ENCODE assay signal across 12 mouse cellular contexts in the genomic region with DNA sequence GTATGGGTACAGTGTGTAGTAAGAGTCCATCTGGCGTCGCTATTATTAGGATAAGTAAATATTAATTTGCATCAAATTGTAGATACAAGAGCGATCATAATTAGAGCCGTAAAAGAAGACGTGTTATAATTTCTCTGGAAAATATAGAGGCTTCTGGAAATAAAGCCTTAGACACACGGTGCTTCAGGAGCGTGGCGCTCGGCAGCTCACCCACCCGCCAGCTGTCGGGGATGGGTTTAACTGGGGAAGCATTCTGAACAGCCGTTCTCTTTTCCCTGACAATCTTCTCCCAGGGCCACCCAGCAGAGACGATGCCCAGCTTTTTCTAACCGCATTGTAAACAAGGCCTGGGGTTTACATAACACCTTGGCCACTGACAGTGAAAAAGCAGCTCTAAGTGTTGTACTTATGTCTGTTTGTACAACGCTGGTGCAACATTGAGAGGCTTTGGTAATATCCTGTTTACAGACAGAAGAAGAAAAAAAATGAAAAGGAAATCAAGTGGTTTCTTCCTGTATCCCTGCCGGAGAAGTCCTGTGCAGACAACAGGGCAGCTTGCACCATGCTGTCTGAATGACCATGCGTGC.
DNase-seq lines count a peak whose midpoint lies in the region; ATAC-seq lines count a peak whose summit lies in the region.
"Had no signal": no experiment of that assay in that cellular context is flagged by ENCODE, and none has a peak within 500 bp of the region (broad histone marks: within the 10 kb centered on the region; RNA-seq: fewer than 3 reads in every experiment).

No protein-coding gene starts in this region.

- peak; percentile 30 for DNase-seq in forebrain, embryonic 14.5 days (ENCODE audit: low spot score)
- peak; percentile 59 for DNase-seq in layer of hippocampus, adult 11-12 months (ENCODE audit: low spot score)
- DNase-seq in left cerebral cortex, adult 9 months (ENCODE audit: low spot score in 2 of 2) = peak; percentile 51 to 79
- peak; percentile 25 to 35 for DNase-seq in lung, postnatal 4 days
- no peak for DNase-seq in adrenal gland, postnatal 36 days
- DNase-seq in thymus, postnatal 25 days = no peak
- no peak for DNase-seq in adrenal gland, postnatal 14 days

- H3K9ac ChIP-seq in forebrain, embryonic 14.5 days (ENCODE audit: low read length) = no peak overlapping the region
- H3K9ac ChIP-seq in forebrain, embryonic 16.5 days (replicated peaks; ENCODE audit: low read depth, low read length) = no peak overlapping the region
- H3K9ac ChIP-seq: forebrain, embryonic 12.5 days; heart, embryonic 13.5 days; limb, embryonic 12.5 days had no signal

- no peaks in the 10 kb centered on the region for H3K4me1 ChIP-seq in forebrain, embryonic 14.5 days (ENCODE audit: control insufficient read depth, insufficient read depth, low read length)
- H3K4me1 ChIP-seq in forebrain, embryonic 16.5 days (replicated peaks; ENCODE audit: control insufficient read depth, insufficient read depth, low read length) = 0 out of 2 replicates have a peak, but pooled peaks cover 7% of the 10 kb centered on the region
- H3K4me1 ChIP-seq: forebrain, embryonic 12.5 days; heart, embryonic 13.5 days; limb, embryonic 12.5 days; megakaryocyte, embryonic 14.5 days had no signal

- no peak overlapping the region for H3K4me2 ChIP-seq in forebrain, embryonic 14.5 days (ENCODE audit: low read length)
- no peak overlapping the region for H3K4me2 ChIP-seq in forebrain, embryonic 16.5 days (ENCODE audit: low read length)
- H3K4me2 ChIP-seq: forebrain, embryonic 12.5 days; heart, embryonic 13.5 days; limb, embryonic 12.5 days had no signal

- no peaks in the 10 kb centered on the region for H3K27me3 ChIP-seq in forebrain, embryonic 14.5 days (replicated peaks; ENCODE audit: control insufficient read depth, insufficient read depth, low read length)
- H3K27me3 ChIP-seq in forebrain, embryonic 16.5 days (replicated peaks; ENCODE audit: control insufficient read depth, insufficient read depth, low read length) = no peaks in the 10 kb centered on the region
- H3K27me3 ChIP-seq: forebrain, embryonic 12.5 days; heart, embryonic 13.5 days; limb, embryonic 12.5 days; megakaryocyte, embryonic 14.5 days had no signal

- no peak overlapping the region for H3K4me3 ChIP-seq in forebrain, embryonic 14.5 days (ENCODE audit: low read depth, low read length)
- H3K4me3 ChIP-seq in forebrain, embryonic 16.5 days (replicated peaks; ENCODE audit: low read length) = no peak overlapping the region
- H3K4me3 ChIP-seq: forebrain, embryonic 12.5 days; heart, embryonic 13.5 days; limb, embryonic 12.5 days; megakaryocyte, embryonic 14.5 days had no signal

- WGBS in forebrain, embryonic 14.5 days = 74% methylated on average over 17 of the region's 17 CpGs
- WGBS in forebrain, embryonic 16.5 days = 59% methylated on average over 17 of the region's 17 CpGs

- ATAC-seq in forebrain, embryonic 14.5 days = no peak
- no peak; the same call in 1 of the 2 replicates for ATAC-seq in forebrain, embryonic 16.5 days

- no peaks in the 10 kb centered on the region for H3K9me3 ChIP-seq in forebrain, embryonic 14.5 days (replicated peaks; ENCODE audit: control insufficient read depth, low read length)
- H3K9me3 ChIP-seq in forebrain, embryonic 16.5 days (ENCODE audit: control insufficient read depth, low read length) = no peaks in the 10 kb centered on the region
- H3K9me3 ChIP-seq: forebrain, embryonic 12.5 days; heart, embryonic 13.5 days; limb, embryonic 12.5 days had no signal

- no peaks in the 10 kb centered on the region for H3K36me3 ChIP-seq in forebrain, embryonic 14.5 days (ENCODE audit: control insufficient read depth, insufficient read depth, low read length)
- no peaks in the 10 kb centered on the region for H3K36me3 ChIP-seq in forebrain, embryonic 16.5 days (ENCODE audit: control insufficient read depth, insufficient read depth)
- H3K36me3 ChIP-seq: forebrain, embryonic 12.5 days; heart, embryonic 13.5 days; limb, embryonic 12.5 days had no signal

- H3K27ac ChIP-seq in forebrain, embryonic 14.5 days (ENCODE audit: low read depth, low read length) = no peak overlapping the region
- no peak overlapping the region for H3K27ac ChIP-seq in forebrain, embryonic 16.5 days (ENCODE audit: low read length)
- H3K27ac ChIP-seq: forebrain, embryonic 12.5 days; heart, embryonic 13.5 days; limb, embryonic 12.5 days had no signal

Comparison
In these comparisons a context has a peak if more than half of its experiments do, and no peak if none do; other contexts are left out.
1. DNase-seq: peak in forebrain, embryonic 14.5 days (single experiment), layer of hippocampus, adult 11-12 months (single experiment), left cerebral cortex, adult 9 months (2 of 2) and lung, postnatal 4 days (2 of 2); none in adrenal gland, postnatal 36 days (0 of 2), thymus, postnatal 25 days (single experiment) and adrenal gland, postnatal 14 days (single experiment).